In the genomic region with DNA sequence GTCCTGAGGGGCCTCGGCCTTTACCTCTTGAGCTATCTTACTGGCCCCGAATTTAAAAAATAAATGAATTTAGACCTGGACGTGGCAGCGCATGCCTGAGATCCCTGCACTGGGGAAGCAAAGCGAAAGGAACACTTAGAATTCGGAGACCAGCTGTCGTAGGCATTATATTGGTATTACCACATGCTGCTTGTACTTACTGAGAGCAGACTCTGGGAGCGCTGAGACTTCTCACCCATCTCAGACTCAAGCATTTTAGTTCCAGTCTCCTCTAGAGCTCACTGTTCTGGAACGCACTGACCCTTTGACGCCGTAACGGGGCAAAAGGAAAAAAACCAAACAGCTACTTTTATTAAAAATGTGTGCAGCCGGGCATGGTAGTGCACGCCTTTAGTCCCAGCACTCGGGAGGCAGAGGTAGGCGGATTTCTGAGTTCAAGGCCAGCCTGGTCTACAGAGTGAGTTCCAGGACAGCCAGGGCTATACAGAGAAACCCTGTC, we compare ENCODE assay signal across 22 mouse cellular contexts.
"Had no signal": no experiment of that assay in that cellular context is flagged by ENCODE, and none has a peak within 500 bp of the region (broad histone marks: within the 10 kb centered on the region; RNA-seq: fewer than 3 reads in every experiment).

No protein-coding gene starts in this region.

- H3K27ac ChIP-seq: kidney, postnatal 0 days; limb, embryonic 12.5 days; liver, embryonic 12.5 days; liver, embryonic 15.5 days; lung, embryonic 15.5 days; midbrain, embryonic 12.5 days; midbrain, embryonic 15.5 days; neural tube, embryonic 12.5 days; neural tube, embryonic 15.5 days; stomach, postnatal 0 days had no signal

- H3K4me3 ChIP-seq: limb, embryonic 12.5 days; liver, embryonic 12.5 days; liver, embryonic 15.5 days; lung, embryonic 15.5 days; megakaryocyte, embryonic 14.5 days; midbrain, embryonic 12.5 days; midbrain, embryonic 15.5 days; neural tube, embryonic 12.5 days; neural tube, embryonic 15.5 days had no signal

- DNase-seq: kidney, postnatal 25 days; liver; lung, adult 18-20 months; lung, postnatal 10 days; lung, postnatal 36 days; right cerebral cortex, adult 18-20 months; right cerebral cortex, postnatal 14 days; right cerebral cortex, postnatal 4 days; thymus, adult 2 months; thymus, postnatal 14 days; thymus, postnatal 4 days had no signal
